Mouse (Mus musculus) frontal cortex, postnatal 10 days (tissue): ENCODE measurements at regions not wholly inside any gene's neighbourhood (a gene's known extent, or its start where the extent isn't known, plus 50 kb on each side); places are given as distances from the start of the nearest gene placed in this dataset.

Experiments
- DNase-seq, 2 experiments: peaks; one replicate each; pipeline ENCODE4 v3.0.0; 2022; ENCODE audit warnings: low spot score in 2 of 2, mixed read lengths in 1 of 2

DNA sequence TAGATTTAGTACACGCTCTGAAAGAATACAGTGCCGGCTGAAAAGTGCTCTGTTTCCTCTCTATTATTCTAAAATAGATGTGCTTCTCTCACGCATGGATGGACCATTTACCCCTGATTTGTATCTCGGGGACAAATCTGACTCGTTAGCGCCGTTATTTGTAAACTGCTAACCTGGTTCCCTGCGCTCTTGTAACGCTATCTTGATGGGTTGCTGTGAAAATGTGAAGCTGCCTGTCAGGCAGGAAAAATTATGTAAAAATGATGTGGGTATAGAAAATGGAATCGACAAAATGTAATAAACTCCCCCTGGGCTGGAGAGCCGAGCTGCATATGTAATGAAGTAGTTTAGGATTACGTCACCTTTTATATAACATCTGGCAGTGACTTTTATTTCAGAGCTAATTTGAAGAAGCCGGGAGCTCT is 59.4 kb upstream of the Slc30a5 start:
- peak; percentile 15 to 25 for DNase-seq

DNA sequence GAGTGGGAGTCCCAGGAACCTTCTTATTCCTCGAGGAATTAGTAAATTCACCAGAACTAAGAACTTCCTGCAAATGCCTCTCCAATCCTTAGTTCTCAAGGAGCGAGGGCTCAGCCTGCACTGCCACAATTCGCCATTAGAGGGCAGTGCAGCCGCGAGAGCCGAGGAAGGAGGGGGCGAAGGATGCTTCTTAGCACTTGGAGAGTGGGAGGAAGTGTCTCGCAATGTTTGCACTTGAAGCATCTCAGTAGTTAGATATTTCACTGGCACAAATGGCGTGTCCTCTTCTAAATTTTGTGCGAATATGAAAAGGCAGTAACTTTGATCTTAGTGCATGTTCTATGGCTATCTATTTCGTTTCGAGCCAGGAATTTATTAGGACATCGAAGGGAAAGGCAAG is 59.0 kb upstream of the Slc30a5 start:
- DNase-seq: peak; percentile 65 to 84

DNA sequence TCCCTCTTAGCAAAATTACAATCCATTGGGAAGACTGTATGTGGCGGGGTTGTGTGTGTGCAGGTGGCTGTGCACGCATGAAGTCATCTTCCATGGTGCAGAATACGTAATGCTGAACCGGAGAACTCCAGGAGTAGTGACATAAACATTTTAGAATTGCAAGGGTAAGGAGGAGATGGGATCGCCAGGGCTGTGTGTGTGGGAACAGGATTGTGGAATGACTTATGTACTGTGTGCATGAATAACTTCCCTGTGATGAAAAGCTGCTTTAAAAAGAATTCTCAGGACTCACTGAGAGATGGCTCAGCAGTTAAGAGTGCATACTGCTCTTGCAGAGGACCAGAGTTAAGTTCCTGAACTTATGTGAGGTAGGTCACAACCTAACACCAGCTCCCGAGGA is 57.2 kb upstream of the Slc30a5 start:
- no peak for DNase-seq

DNA sequence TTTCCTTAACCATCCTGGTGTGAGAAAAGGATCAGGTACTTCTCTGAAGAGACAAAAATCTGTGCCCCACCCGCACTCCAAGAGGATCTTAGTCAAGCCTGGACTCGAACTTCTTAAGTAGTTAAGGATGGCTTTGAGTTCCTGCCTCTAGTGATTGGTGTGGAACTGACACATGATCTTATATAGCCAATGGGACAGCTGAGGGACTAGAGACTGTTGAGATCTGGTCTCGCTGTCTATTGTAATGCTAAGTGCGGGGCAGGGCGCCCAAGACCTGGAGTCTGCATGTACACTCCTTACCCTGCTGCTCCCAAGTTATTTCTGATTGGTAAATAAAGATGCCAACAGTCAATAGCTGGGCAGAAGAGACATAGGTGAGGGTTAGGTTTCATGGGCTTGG is 55.3 kb upstream of the Slc30a5 start:
- no peak for DNase-seq

DNA sequence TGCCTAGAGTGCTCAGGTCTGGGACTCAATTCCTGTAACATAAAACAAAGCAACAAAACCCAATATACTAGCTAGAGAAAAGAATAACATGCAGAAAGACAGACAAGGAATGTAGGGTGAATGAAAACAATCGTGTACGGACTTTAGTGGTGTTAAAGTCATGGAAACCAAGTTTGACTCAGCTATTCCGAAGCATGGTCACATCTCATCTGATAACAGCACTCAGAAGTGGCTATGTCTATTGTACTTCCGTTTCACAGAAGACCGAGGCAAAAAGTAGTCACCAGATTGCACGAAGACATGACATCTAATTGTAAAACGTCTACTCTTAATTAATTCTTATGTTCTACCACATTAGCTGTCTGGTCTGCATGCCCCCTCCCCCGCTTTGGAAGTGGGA is 50.5 kb upstream of the Slc30a5 start:
- no peak for DNase-seq
